Mouse (Mus musculus): ENCODE results near the gene Sem1. TPM values are rescaled to one million over a fixed set of nuclear protein-coding genes. Genes with fewer than 3 reads are reported as not detected.
"Not testable (repeated sequence)": the region's sequence is repeated elsewhere in the genome, so short reads cannot be mapped to it uniquely, and the experiment has no call there.

The Sem1 gene
- polyA plus RNA-seq, 1 experiment: 9.1 TPM

DNA sequence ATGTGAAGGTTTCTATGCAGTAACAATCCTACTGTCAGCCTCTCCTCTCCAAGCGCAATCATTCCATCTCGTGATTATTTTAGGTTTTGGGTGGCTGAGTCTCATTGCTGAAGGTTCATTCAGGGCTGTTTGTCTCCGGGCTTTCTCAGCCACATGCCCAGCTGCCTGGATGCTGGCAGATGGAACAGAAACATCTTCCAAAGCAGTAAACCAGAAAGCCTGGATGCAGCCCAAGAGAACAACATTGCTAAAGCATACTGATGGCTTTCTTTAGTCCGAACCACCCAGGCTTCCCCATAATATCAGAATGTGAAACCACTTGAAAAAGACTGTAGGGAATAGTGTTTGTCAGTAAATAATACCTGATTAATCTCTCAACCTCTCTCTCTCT is 34.2 kb downstream of the Sem1 start:
- H3K4me1 ChIP-seq (ENCODE audit: control insufficient read depth, insufficient read depth, insufficient read length, low read length): no peaks in the 10 kb centered on the region
- H3K36me3 ChIP-seq (ENCODE audit: control insufficient read depth, insufficient read depth, low read length): no peaks in the 10 kb centered on the region
- H3K4me3 ChIP-seq (ENCODE audit: low read depth, low read length): no peak overlapping the region
- no peak for TF ChIP-seq CTCF (IDR thresholded peaks at IDR 0.05; ENCODE audit: extremely low read depth, insufficient read length, insufficient replicate concordance, low read depth, low read length)
- no peak for TF ChIP-seq POLR2A (IDR thresholded peaks at IDR 0.05; ENCODE audit: low read depth, low read length)
- WGBS: 65% methylated on average over 4 of the region's 4 CpGs
- no peak overlapping the region for H3K27ac ChIP-seq (ENCODE audit: insufficient read depth, low read depth, low read length)
- H3K27me3 ChIP-seq (ENCODE audit: control insufficient read depth, insufficient read depth, low read length): no peaks in the 10 kb centered on the region

DNA sequence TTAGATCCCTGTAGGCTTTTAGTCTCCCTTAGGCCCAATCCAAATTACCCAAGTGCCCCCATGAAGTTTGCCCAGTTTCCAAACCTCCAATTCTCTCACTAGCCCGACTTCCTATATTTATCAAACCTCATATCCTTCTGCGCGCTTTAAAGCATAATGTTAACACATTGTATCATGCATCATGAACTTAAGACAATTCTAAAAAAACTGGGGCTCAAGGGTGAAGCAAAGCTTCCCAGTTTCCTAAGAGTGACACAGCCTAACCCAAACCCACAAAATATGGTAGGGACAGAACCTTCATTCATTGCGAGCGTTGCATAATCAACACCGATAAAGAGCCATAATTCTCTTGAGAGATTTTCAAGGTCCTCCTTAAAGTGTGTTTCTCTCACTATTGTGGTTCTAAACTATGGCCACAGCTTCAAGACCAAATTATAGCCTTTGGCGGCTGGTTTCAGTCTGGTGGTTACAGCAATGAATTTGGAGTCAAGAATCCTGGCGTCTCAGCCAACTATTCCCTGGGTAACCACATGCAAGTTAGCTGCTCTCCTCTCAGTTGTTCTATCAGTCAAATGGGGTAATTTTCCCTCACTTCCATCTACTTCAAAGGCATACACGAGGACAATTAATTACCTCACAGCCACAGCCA is 34.7 kb downstream of the Sem1 start:
- TF ChIP-seq CTCF (IDR thresholded peaks at IDR 0.05; ENCODE audit: extremely low read depth, insufficient read length, insufficient replicate concordance, low read depth, low read length): no peak
- no peak for TF ChIP-seq POLR2A (IDR thresholded peaks at IDR 0.05; ENCODE audit: low read depth, low read length)
- no peaks in the 10 kb centered on the region for H3K27me3 ChIP-seq (ENCODE audit: control insufficient read depth, insufficient read depth, low read length)
- 85% methylated on average over 9 of the region's 9 CpGs for whole genome bisulfite sequencing
- no peak overlapping the region for H3K27ac ChIP-seq (ENCODE audit: insufficient read depth, low read depth, low read length)
- no peaks in the 10 kb centered on the region for H3K36me3 ChIP-seq (ENCODE audit: control insufficient read depth, insufficient read depth, low read length)
- H3K4me1 ChIP-seq (ENCODE audit: control insufficient read depth, insufficient read depth, insufficient read length, low read length): no peaks in the 10 kb centered on the region
- H3K4me3 ChIP-seq (ENCODE audit: low read depth, low read length): no peak overlapping the region

DNA sequence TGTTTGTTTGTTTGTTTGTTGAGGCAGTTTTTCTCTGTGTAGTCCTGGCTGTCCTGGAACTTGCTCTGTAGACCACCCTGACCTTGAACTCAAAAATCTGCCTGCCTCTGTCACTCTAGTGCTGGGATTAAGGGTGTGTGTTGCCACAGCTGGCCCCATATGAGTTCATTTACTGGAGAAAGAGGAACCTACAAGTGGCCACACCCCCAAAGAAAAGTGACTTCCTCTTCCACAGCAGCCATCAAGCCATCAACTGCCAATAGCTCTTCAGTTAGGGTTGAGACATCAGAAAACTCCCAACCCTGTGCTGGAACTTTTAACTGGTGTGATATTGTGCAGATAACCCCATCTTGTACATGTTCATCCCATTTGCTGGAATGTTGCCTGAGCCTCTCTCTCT is 36.3 kb downstream of the Sem1 start:
- TF ChIP-seq POLR2A (IDR thresholded peaks at IDR 0.05; ENCODE audit: low read depth, low read length) (no peak), CTCF (IDR thresholded peaks at IDR 0.05; ENCODE audit: extremely low read depth, insufficient read length, insufficient replicate concordance, low read depth, low read length) (no peak)
- Histone ChIP-seq H3K27me3 (ENCODE audit: control insufficient read depth, insufficient read depth, low read length) (no peaks in the 10 kb centered on the region), H3K27ac (ENCODE audit: insufficient read depth, low read depth, low read length) (no peak overlapping the region), H3K4me1 (ENCODE audit: control insufficient read depth, insufficient read depth, insufficient read length, low read length) (no peaks in the 10 kb centered on the region), H3K36me3 (ENCODE audit: control insufficient read depth, insufficient read depth, low read length) (no peaks in the 10 kb centered on the region), H3K4me3 (ENCODE audit: low read depth, low read length) (no peak overlapping the region)

DNA sequence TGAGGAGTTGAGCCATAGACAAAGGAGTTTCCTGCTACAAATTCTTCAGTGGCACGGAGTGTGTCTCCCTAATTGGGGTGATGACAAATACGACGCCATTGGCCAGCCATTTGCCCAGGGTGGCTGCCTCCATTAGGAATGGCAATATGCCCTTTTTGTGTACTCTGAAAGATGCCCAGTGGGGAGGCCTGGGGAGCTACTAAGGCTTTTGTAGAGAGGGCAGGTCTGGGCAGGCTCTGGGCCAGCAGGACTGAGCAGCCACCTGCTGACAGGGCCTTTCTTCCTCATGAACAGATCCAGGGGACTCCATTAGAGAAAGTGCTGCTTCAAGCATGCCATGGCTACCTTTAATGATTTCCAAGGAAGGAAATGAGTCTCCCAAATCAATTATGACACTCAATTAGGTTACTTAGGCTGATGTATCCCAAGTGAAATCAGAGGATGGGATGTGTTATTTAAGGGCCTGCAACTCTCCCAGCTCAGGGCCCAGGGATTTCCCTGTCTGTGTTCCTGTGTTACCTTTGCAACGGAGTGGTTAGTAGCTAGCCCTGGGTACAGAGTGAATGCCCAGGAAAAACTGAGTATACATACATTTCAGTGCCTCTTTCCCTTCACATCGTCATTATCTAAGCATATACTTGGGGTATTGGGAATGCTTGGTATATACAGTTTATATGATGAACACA is 41.5 kb downstream of the Sem1 start:
- 83% methylated on average over 5 of the region's 5 CpGs for WGBS
- TF ChIP-seq POLR2A (IDR thresholded peaks at IDR 0.05; ENCODE audit: low read depth, low read length) (no peak), CTCF (IDR thresholded peaks at IDR 0.05; ENCODE audit: extremely low read depth, insufficient read length, insufficient replicate concordance, low read depth, low read length) (no peak)
- H3K36me3 ChIP-seq (ENCODE audit: control insufficient read depth, insufficient read depth, low read length): no peaks in the 10 kb centered on the region
- H3K27ac ChIP-seq (ENCODE audit: insufficient read depth, low read depth, low read length): no peak overlapping the region
- H3K27me3 ChIP-seq (ENCODE audit: control insufficient read depth, insufficient read depth, low read length): no peaks in the 10 kb centered on the region
- no peaks in the 10 kb centered on the region for H3K4me1 ChIP-seq (ENCODE audit: control insufficient read depth, insufficient read depth, insufficient read length, low read length)
- H3K4me3 ChIP-seq (ENCODE audit: low read depth, low read length): no peak overlapping the region

DNA sequence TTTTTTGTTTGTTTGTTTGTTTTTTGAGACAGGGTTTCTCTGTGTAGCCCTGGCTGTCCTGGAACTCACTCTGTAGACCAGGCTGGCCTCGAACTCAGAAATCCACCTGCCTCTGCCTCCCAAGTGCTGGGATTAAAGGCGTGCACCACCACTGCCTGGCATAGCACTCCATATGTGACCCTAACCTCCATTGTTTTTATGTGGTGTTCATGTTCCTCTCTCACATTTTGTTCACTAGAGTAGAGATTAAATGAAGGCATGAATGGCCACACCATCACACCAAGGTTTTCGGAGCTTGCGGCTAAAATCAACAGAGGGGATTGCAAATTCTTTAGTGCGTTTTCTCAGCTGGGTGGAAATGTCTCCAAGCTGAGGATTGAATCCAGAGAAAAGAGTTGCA is 42.1 kb downstream of the Sem1 start:
- H3K4me1 ChIP-seq (ENCODE audit: control insufficient read depth, insufficient read depth, insufficient read length, low read length); H3K36me3 ChIP-seq (ENCODE audit: control insufficient read depth, insufficient read depth, low read length); H3K27ac ChIP-seq (ENCODE audit: insufficient read depth, low read depth, low read length); H3K4me3 ChIP-seq (ENCODE audit: low read depth, low read length); H3K27me3 ChIP-seq (ENCODE audit: control insufficient read depth, insufficient read depth, low read length): not testable (repeated sequence)
- 91% methylated on average over 5 of the region's 5 CpGs for WGBS

Measured in small intestine, adult 2 months (tissue).